Mouse (Mus musculus): ENCODE data around the gene Uspl1.

The Uspl1 gene

GRCm38 (mm10) chr5:149212806-149213205 is 28.7 kb downstream of the Uspl1 start:
- no peak for DNase-seq (ENCODE audit: low spot score)

GRCm38 (mm10) chr5:149215540-149215939 is 31.4 kb downstream of the Uspl1 start:
- DNase-seq (ENCODE audit: low spot score): no peak

GRCm38 (mm10) chr5:149217524-149218357 is 33.6 kb downstream of the Uspl1 start:
- no peak for DNase-seq (ENCODE audit: low spot score)

GRCm38 (mm10) chr5:149219493-149219892 is 35.3 kb downstream of the Uspl1 start:
- DNase-seq (ENCODE audit: low spot score): no peak

- DNase-seq (ENCODE audit: low spot score): no peak
Observed at GRCm38 (mm10) chr5:149221355-149221754, 37.2 kb downstream of the Uspl1 start.

GRCm38 (mm10) chr5:149224666-149225065 is 40.5 kb downstream of the Uspl1 start:
- no peak for DNase-seq (ENCODE audit: low spot score)

GRCm38 (mm10) chr5:149228700-149229618 is 44.8 kb downstream of the Uspl1 start:
- peak; percentile 98 for DNase-seq (ENCODE audit: low spot score)

GRCm38 (mm10) chr5:149229619-149230339 is 45.6 kb downstream of the Uspl1 start:
- DNase-seq (ENCODE audit: low spot score): no peak

GRCm38 (mm10) chr5:149235002-149235401 is 50.9 kb downstream of the Uspl1 start:
- peak; percentile 42 for DNase-seq (ENCODE audit: low spot score)

- DNase-seq (ENCODE audit: low spot score): no peak
Observed at GRCm38 (mm10) chr5:149237221-149237950, 53.2 kb downstream of the Uspl1 start.

- DNase-seq (ENCODE audit: low spot score): no peak
Observed at GRCm38 (mm10) chr5:149242467-149242866, 58.3 kb downstream of the Uspl1 start.

- no peak for DNase-seq (ENCODE audit: low spot score)
Observed at GRCm38 (mm10) chr5:149243053-149243452, 58.9 kb downstream of the Uspl1 start.

GRCm38 (mm10) chr5:149245391-149245964 is 61.3 kb downstream of the Uspl1 start:
- DNase-seq (ENCODE audit: low spot score): no peak

GRCm38 (mm10) chr5:149245965-149246470 is 61.9 kb downstream of the Uspl1 start:
- DNase-seq (ENCODE audit: low spot score): peak; percentile 83

GRCm38 (mm10) chr5:149247047-149247904 is 63.1 kb downstream of the Uspl1 start:
- no peak for DNase-seq (ENCODE audit: low spot score)

- DNase-seq (ENCODE audit: low spot score): no peak
Observed at GRCm38 (mm10) chr5:149252303-149252702, 68.2 kb downstream of the Uspl1 start.

- no peak for DNase-seq (ENCODE audit: low spot score)
Observed at GRCm38 (mm10) chr5:149253491-149253890, 69.3 kb downstream of the Uspl1 start.

GRCm38 (mm10) chr5:149255522-149255921 is 71.4 kb downstream of the Uspl1 start:
- DNase-seq (ENCODE audit: low spot score): no peak

GRCm38 (mm10) chr5:149257518-149258281 is 73.5 kb downstream of the Uspl1 start:
- DNase-seq (ENCODE audit: low spot score): no peak

All from lung, postnatal 25 days (tissue).